Mouse (Mus musculus): ENCODE measurements at regions not wholly inside any gene's neighbourhood (a gene's known extent, or its start where the extent isn't known, plus 50 kb on each side); places are given as distances from the start of the nearest gene placed in this dataset.
"Not testable (repeated sequence)": the region's sequence is repeated elsewhere in the genome, so short reads cannot be mapped to it uniquely, and the experiment has no call there.

GRCm38 (mm10) chr12:43326714-43327334 lies 883.3 kb downstream of the Dnajb9 start:
- DNase-seq (ENCODE audit: low spot score in 2 of 2): no peak

GRCm38 (mm10) chr12:43310293-43310692 lies 899.8 kb downstream of the Dnajb9 start:
- DNase-seq (ENCODE audit: low spot score in 2 of 2): peak in 1 of 2 experiments; percentile 4

GRCm38 (mm10) chr12:43306502-43307051 lies 903.5 kb downstream of the Dnajb9 start:
- no peak for DNase-seq (ENCODE audit: low spot score in 2 of 2)

- DNase-seq (ENCODE audit: low spot score in 2 of 2): no peak
These were observed 909.6 kb downstream of the Dnajb9 start for GRCm38 (mm10) chr12:43300504-43300903.

- no peak for DNase-seq (ENCODE audit: low spot score in 2 of 2)
These were observed 929.7 kb downstream of the Dnajb9 start for GRCm38 (mm10) chr12:43280442-43280841.

- DNase-seq (ENCODE audit: low spot score in 2 of 2): no peak
These were observed 945.1 kb downstream of the Dnajb9 start for GRCm38 (mm10) chr12:43265016-43265415.

- DNase-seq (ENCODE audit: low spot score in 2 of 2): no peak
These were observed 946.3 kb downstream of the Dnajb9 start for GRCm38 (mm10) chr12:43263845-43264244.

- no peak for DNase-seq (ENCODE audit: low spot score in 2 of 2)
These were observed 984.2 kb downstream of the Dnajb9 start for GRCm38 (mm10) chr12:43225950-43226349.

GRCm38 (mm10) chr12:43223768-43224435 lies 986.2 kb downstream of the Dnajb9 start:
- no peak for DNase-seq (ENCODE audit: low spot score in 2 of 2)

GRCm38 (mm10) chr12:43212341-43212740 lies 997.8 kb downstream of the Dnajb9 start:
- DNase-seq (ENCODE audit: low spot score in 2 of 2): not testable (repeated sequence)

- no peak for DNase-seq (ENCODE audit: low spot score in 2 of 2)
These were observed 1005.5 kb downstream of the Dnajb9 start for GRCm38 (mm10) chr12:43204589-43204988.

All from layer of hippocampus, postnatal 14 days (tissue).